Mouse (Mus musculus) heart, adult 18-20 months (tissue): ENCODE measurements around the gene Fkbp1a. TPM values are rescaled to one million over a fixed set of nuclear protein-coding genes. Genes with fewer than 3 reads are reported as not detected.
A peak's percentile ranks its signal among the peaks of the same experiment; 100 is the strongest.

Experiments
- DNase-seq, 2 experiments: peaks; one replicate each; pipeline ENCODE4 v3.0.0; 2021 to 2022; ENCODE audit warnings: mixed read lengths in 1 of 2
- total RNA-seq, 2 experiments: library from RNA; stranded (reverse); gene quantifications; 2 replicates each; pipeline ENCODE4 v1.2.3; 2021

Fkbp1a gene
- total RNA-seq, 2 experiments from 2014 or later, result 200 to 226 TPM

DNA sequence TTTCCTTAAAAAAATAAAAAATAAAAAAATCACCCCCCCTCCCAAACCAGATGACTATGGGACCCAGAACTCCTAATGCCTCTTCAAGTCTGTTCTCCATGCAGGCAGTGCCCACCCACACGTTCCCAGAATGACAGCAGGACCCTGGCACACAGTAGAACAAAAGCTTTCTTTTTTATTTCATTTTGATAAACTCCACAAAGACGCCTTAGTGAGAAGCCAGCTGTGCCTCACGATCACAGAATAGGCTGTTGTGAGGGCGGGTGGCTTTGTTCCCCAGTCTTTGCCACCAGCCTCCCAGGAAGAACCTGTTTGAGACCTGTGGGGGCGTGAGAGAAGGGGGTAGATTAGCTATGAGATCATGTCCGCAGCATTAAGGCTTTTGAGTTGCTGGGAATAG is 2.4 kb downstream of the Fkbp1a start:
- no peak for DNase-seq

DNA sequence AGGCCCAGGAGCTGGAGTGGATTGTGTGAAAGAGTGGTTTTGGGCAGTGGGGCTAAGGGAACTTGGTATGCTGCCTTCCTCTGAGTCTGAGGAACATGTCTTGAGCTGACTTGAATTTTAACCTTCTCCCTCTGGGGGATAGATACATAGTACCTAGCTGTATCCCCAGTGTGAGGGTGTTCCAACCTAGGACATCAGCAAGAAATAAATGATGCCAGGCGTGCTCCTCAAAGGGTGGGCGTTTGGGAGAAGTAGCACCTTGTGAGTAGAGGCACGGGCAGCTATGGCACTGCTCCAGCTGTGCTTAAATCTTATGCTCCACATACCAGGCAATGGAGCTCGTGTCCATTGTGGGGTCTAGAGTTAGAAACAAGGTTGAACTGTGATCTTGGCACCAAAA is 4.3 kb downstream of the Fkbp1a start:
- no peak for DNase-seq

DNA sequence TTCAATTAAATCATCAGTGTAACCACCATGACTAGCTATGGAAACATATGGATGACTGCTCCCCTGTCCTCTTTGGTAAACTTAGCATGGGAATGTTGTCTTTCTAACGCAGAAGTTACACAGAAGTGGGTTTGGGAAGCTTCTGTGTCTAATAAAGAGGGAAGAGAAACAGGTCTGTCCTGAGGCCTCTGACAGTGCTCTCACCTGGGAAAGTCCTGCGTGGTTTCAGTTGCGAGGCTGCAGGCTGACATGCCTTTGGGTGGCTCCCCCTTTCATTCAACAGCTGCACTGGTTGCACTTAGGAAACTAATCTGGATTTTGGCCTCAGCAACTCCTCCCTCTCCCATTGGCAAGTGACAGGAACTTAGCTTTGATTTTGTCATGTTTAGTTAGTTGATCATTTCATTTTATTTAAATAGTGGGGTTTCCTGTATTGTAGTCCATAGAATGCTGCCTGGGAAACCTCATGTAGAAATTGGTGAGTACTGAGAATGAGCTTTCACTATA is 7.4 kb downstream of the Fkbp1a start:
- DNase-seq, result no peak

DNA sequence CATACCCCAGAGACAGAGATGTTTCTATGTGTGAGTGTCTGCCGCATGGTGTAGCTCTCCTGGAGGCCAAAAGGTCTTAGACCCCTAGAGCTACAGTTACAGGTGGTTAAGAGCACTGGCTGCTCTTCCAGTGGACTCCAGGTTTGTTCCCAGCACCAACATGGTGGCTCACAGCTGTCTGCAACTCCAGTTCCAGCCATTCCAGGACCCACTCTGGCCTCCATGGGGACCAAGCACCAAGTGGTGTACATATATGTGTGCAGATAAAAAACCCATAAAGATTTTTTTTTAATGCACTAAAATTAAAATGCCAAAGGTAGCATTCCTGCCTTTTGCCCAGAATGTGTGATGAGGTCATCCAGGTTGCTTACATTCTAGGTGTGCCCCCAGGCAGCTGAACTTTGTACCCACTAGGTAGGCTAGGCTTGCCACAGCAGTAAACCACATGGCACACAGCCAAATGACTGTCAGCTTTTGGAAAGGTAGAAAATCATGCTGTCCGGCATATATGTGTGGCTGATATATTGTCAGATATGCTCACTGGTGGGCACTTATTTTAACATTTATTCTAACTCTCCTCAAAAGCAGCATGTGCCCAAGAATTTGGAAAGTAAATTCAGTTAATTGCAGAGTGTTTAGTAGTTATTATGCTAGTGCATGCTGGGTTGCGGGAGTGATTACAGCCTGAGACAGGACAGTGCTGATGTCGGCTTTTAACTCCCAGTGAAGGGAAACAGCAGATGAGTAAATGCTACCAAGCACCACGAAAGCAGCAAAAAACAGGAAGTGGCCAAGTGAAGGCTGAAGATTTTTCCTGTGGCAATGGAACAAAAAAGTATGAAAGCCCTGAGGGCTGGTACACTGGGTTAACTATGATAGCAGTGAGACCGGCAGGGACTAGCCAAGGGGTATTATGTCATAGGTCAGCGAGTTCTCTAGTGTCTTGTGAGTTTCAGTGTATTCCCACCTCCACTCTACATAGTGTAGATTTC is 20.9 kb downstream of the Fkbp1a start:
- DNase-seq, result peak in 1 of 2 experiments; percentile 21

DNA sequence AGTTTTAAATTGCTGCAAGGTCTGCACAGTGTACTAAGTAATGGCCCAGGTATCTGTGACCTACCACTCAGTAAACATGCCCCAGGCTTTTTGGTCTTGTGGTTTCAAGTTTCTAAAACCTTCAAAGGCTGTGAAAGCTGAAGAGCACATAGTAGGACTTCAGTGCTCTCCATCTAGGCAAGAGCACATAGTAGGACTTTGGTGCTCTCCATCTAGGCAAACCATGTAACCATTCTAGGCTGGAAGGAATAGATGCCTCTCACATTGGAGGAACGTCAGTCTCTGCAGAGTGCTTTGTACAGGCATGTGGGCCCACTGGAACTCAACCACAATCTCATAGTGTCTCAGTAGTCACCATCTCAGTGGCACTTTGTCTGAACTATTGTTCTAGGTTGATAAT is 21.7 kb downstream of the Fkbp1a start:
- DNase-seq, result no peak

DNA sequence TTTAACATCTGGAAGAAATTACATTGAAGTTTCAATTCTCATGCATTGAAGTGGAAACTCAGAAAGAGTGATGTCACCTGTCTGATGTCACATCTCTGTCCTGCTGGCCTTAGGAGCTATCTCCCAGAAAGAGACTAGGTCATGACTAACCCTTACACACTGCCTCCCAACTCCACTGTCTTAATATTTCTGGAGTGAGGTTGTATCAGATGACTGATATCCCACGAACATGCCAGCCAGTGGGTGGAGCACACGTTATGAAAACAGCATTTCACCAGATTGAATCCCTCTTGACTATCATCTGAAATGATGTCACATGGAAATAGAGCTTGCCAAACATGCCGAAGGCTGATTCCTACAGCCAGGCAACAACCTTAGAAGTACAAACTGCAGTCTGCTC is 22.7 kb downstream of the Fkbp1a start:
- no peak for DNase-seq

DNA sequence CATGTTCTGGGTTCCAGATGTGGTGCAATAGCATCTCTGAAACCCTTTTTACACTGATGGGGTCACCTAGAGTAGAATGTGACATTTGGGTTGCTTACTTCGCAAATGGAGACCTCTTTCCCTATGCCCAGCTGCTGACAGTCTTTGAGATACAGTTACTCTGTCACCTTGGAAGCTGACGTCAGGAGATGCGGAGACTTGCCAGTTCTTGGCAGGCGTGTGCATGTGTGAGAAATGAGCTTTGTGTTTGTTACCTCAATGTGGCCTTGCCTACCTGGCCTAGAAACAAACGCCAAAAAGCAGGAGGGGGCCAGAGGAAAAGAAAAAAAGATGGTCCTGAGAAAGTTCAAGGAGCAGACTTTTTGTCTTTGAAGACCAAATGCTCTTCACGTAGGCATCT is 24.6 kb downstream of the Fkbp1a start:
- DNase-seq, result no peak

DNA sequence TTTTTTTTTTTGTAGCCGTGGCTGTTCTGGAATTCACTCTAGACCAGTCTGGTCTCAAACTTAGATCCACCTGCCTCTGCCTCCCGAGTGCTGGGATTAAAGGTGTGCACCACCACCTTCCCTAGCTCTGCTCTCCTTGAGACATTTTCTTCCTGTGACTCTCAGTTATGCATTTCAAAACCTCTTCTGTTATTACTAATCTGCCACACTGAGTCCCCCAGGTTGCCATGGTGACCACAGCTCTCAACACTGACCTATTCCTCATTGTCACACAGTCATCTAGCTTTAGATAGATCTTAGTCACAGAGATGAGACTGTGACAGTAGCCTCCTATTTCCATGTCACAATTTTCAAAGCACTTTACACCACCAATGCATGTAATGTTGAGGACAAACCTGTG is 27.2 kb downstream of the Fkbp1a start:
- DNase-seq, result no peak

DNA sequence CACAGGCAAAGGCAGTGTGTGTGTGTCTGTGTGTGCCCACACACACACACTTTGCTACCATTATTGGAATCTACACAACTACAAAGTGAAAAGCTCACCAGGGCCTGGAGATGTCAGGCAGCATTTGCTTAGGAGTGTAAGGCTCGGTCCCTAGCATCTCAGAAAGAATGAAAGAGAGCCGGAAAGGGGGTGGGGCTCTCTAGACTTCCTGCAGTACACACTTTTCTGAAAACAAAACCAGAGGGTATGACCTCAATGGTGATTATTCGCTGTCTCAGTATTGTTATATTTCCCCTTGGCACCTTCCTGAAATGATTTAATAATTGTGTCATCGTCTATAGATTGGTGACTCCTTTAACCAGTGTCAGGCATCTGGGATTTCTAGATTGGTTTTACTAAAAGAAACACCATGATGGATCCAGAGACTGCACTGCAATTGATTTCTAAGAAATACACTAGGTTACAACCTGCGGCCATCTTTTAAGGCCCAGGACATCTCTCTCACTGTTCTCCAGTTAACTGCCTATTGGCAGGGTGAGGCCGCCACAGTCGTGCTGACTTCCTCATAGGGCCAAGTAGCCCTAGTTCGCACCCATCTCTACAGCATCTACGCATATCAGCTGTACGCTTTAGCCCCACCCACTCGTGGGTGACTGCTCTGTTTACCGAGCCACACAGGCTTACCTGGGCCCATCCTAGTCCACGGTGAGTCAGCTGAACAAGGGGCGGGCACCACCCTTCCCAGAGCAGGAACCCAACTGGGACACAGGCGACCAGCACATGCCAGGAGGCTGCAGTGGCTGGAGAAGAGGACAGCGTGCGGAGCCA is 29.8 kb downstream of the Fkbp1a start, which contains the start of gene Sdcbp2:
Gene Sdcbp2, plus strand, starts transcription at position 750 of the 828 bp plus-strand sequence.
- no peak for DNase-seq

DNA sequence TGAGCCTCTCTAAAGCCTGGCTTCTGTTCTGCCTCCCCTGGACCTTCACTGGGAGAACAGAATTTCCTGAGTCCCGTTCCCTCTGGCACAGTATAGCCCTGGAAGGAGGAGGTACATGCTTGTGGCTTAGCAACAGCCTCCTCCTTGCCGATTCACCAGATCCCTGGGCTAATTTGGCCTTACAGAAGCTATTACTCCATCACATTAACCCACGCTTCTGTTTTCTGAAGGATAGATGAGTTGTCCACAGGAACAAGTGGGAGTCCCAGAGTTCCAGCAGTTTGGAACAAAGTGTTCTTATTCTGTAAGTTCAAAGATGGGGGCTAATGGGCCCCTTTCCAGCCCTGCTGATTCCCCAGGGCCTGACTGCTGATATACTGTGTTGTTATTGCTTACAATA is 31.4 kb downstream of the Fkbp1a start:
- DNase-seq, result no peak

DNA sequence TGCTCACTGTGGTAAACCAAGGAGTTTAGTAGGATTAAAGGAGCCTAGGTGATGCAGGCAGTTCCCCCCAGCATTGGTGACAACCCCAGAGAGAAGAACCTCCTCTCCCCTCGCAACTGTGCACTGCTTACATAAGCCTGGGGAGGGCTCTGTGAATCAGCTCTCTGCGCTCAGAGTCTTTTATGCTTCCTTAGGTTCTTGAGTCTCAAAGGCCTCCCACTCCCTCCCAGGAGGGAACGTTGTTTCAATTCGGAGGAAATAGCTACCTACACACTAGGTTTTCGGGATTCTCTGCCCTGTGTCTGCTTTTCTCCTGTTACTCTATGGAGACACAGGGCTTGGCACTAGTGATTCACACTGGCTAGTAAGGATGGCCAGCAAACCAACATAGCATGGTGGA is 32.3 kb downstream of the Fkbp1a start:
- no peak for DNase-seq

DNA sequence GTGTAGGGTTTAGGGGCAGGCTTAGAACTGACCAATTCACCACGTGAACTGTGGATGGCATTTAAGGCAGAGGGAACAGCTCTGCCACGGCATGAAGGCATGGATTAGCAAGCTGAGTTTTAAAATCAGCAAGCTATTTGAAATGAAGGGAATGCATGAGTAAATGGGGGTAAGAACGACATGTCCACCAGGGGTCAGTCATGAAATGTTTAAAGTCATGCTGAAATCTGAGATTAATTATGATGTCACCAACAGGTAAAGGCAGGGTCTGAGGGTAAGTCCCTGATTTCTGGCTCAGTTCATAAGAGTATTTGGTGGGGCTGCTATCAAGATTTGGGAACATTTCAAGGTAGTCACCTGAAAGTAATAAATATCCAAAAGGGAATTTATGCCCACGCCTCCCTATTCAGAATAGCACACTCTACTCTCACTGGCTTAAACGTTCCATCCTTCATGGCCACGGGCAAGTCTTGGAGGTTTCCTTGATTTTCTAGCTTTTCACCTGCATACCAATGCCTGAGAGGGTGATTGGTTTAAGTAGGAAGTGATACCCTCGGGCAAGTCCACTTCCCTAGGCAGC is 32.9 kb downstream of the Fkbp1a start:
- DNase-seq, result peak; percentile 33 to 63

DNA sequence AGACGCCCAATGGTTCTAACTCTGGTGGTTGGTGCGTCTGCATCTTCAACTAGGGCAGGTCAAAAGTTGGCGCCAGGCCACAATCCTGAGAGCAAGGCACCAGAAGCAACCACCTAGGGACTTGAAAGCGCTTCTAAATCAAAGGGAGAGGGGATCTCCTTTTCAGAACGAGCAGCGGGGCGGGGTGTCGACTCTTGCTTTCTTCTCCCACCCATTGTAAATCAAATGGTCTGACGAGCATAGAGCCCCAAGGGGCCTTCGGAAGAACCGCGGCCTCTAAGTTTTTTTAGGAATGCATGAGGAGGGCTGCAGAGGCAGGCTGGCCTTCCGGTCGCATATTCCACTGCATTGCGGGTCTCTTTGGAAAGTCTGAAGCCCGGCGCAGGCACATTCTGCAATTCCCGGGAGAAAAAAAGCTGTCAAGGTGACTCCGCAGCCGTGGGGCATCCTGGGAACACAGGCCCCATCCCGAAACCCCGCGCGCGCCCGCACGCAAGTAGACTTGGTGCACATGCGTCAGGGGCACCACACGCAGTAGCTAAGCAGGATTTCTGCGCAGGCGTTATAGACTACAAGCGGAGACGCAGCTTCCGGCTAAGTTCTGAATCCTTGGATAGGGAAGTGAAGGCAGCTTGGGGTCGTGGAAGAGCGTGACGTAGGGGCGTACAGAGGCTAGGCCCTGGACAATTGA is 33.6 kb downstream of the Fkbp1a start:
- peak; percentile 90 to 94 for DNase-seq

DNA sequence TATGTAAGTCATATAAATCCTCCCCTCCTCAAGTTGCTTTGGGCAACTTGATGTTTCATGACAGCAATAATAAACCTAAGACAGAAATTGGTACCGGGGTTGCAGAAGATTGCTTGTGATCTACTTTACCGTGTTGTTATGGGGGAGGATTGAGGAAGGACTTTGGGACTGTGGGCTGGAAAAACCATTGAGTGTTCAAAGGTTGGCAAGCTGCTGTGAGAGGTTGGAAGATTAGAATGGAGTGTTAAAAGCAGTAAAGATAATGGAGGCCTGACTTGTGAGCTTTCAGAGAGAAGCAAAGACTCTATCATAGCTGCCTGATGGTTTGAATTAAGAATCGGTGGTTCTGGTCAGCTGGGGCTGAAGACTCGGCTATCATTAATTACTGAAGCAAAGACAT is 36.9 kb downstream of the Fkbp1a start:
- DNase-seq, result no peak

DNA sequence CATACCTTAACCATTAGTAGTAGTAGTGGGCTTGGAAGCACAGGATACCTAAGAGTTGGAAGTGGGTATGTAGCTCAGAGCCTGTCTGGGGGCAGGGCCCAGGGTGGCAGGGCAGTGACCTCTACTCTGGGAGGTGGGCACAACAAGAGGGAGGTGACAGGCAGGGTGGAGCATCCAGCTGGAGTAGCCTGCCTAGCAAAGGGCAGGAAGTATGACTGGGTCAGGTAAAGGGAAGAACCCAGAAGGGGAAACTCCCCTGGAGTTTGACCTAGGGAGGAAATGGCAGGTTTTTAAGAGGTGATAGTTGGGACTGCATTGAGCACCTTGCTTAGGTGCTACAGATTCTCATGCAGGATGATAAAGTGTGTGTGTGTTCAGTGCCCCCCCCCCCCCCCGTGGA is 38.7 kb downstream of the Fkbp1a start:
- DNase-seq, result no peak

DNA sequence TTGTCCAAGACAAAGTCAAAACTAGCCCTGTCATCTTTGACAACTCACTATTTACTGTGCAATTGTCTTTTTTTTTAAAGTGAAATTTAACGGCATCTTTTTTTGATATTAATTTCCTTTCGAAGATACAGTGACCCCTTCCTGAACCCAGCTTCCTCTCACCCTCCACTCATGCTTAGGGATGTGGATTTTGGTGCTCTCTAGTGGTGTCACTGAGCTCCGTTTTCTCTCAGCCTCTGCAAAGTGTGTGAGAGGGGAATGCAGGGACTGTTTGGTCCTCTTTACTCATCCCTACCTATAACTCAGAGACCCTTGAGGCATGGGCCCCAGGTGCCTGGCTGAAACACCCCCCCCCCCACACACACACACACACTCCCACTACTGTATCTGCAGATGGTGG is 43.7 kb downstream of the Fkbp1a start:
- DNase-seq, result no peak

DNA sequence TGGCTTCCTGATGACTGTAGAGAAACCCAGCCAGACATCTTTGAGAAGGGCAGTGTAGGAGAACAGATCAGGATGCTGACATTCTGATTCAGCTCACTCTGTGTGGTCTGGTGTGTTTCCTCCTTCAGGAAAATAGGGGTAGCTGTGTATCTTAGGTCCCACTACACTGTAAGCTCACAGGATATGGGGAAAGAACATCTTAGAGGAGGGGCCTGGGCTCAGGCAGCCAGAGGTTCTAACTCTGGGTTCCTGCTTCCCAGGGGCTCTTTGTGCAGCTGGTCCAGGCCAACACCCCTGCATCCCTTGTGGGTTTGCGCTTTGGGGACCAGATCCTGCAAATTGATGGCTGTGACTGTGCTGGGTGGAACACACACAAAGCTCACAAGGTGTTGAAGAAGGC is 44.5 kb downstream of the Fkbp1a start:
- no peak for DNase-seq

DNA sequence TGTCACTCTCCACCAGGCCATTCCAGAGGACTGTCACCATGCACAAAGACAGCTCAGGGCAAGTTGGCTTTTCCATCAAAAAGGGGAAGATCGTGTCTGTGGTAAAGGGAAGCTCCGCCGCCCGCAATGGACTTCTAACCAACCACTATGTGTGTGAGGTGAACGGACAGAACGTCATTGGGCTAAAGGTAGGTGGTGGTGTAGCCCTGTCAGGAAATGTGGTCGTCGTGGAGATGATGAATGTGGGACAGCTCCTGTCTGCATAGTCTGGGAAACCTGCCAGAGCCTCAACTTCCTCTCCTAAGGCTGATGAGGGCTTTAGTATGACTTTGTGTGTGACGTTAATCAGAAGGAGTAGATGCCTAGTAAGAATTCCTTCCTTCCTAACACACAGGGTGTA is 45.0 kb downstream of the Fkbp1a start:
- no peak for DNase-seq

DNA sequence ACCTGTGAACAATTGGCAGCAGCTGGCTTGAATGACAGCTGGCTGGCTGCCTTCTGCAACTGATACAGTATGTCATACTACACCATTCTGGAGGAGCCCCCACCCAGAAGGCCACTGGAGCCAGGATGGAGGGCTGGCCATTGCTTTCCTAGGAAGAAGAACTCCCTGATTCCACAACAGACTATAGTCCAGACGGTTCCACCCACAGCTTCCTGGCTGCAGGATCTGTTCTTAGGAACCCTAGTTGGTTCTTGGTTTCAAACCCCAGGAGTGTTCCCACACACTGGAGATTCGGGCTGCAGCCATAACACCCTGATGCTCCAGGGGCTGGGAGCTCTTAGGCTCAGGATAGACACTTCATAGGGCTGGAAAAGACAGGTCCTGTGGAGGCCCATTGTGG is 55.8 kb downstream of the Fkbp1a start:
- no peak for DNase-seq

DNA sequence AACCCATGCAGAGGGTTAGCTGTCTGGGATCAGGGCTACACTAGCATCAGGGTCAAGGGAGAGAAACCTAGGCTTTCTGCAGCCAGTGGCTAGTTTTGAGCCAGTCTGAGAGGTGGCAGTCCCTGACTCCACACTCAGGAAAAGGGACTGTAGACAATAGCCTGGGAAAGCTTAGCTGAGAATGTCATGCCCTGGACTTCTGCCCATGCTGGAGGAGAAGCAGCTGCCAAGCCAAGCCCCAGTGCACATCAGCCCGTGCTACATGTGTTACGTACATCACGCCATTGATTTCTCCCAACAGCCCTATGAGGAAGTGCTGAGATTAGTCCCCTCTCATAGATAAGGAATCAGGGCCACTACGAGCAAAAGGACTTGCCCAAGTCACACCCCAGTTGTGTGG is 59.8 kb downstream of the Fkbp1a start:
- DNase-seq, result no peak

DNA sequence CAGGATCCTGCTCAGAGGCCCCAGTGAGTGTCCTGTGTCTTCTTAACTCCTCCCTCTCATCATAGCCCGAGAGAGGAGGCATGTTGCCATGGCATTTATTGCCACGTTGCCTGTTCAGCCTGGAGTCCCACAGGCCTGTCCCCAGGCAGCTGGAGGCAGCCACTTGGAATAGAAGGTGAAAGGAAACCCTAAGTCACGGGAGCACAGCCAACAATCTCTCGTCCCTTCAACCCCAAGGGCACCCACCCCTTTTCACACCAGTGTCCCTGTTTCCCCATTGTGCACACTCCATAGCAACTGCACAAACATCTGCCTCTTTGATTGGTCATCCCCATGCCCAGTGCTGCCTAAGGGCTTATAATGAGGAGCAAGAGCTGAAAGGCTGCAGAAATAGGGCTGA is 61.3 kb downstream of the Fkbp1a start:
- DNase-seq, result no peak

DNA sequence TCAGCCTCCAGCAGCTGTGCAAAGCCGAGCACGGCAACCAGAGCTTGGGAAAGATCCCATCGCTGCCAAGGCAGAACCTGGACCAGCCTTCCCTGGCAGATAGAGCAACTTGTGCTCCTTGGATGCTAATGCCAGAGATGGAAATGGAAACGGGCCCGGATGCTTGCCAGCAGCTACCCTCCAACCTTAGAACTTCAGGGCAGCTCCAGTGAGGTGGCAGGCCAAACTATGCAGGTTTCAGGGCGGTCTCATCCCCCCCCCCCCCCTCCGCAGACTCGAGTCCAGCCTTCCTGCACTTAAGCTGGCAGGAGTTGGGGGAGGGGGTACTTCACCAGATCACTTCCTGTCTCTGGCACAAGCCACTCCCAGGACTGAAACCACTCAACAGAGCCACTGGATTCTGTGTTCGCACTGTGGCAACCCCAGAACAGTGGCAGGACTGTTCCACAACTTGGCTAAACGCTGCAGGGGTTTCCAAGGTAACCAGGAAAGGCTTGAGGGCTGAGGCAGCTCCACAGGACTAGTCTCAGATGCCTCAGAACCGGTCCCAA is 63.2 kb downstream of the Fkbp1a start:
- DNase-seq, result no peak
